Mouse (Mus musculus) myocyte (in vitro differentiated cells): Measurements from ENCODE around the gene Cdkn2c. TPM values are rescaled to one million over a fixed set of nuclear protein-coding genes. Genes with fewer than 3 reads are reported as not detected.

ENCODE experiments used
- H3K27me3 ChIP-seq: one replicate; pipeline ENCODE4 v1.6.1; 2011; ENCODE audit not compliant: control insufficient read depth, insufficient read depth, insufficient read length
- H3K36me3 ChIP-seq: one replicate; pipeline ENCODE4 v1.6.1; 2011; ENCODE audit not compliant: control insufficient read depth, insufficient read depth
- H3K4me2 ChIP-seq: one replicate; pipeline ENCODE4 v1.6.1; 2011; ENCODE audit warnings: low read depth, control low read depth
- H3K4me3 ChIP-seq: one replicate; pipeline ENCODE4 v1.5.1; 2011; ENCODE audit warnings: mild to moderate bottlenecking, control low read depth, moderate library complexity
- H3K79me2 ChIP-seq: one replicate; pipeline ENCODE4 v1.6.1; 2011; ENCODE audit not compliant: control insufficient read depth, insufficient read depth
- H3ac ChIP-seq: one replicate; pipeline ENCODE4 v1.6.1; 2011; ENCODE audit not compliant: control insufficient read depth, insufficient read length
- CEBPB ChIP-seq: IDR thresholded peaks from 2 replicates; pipeline ENCODE4 v1.6.1; 2011; ENCODE audit warnings: mild to moderate bottlenecking, moderate library complexity; ENCODE audit not compliant: poor library complexity, insufficient read depth, severe bottlenecking
- E2F4 ChIP-seq: IDR thresholded peaks from one replicate; pipeline ENCODE4 v1.6.1; 2011; ENCODE audit warnings: mild to moderate bottlenecking, control low read depth, moderate library complexity; ENCODE audit not compliant: insufficient read depth
- MAX ChIP-seq: IDR thresholded peaks from one replicate; pipeline ENCODE4 v1.6.1; 2011; ENCODE audit warnings: low read depth, mild to moderate bottlenecking, control low read depth
- MYOD1 ChIP-seq, 3 experiments: IDR thresholded peaks; one replicate each; pipeline ENCODE4 v1.6.1; 2011; ENCODE audit warnings: control low read depth in 2 of 3, low read depth in 2 of 3, mild to moderate bottlenecking in 2 of 3, moderate library complexity in 1 of 3; ENCODE audit not compliant: insufficient read length in 2 of 3, control insufficient read depth in 1 of 3
- MYOG ChIP-seq, 3 experiments: IDR thresholded peaks; one replicate each; pipeline ENCODE4 v1.6.1; 2011; ENCODE audit warnings: control low read depth in 2 of 3, low read depth in 2 of 3, mild to moderate bottlenecking in 2 of 3; ENCODE audit not compliant: insufficient read length in 2 of 3, control insufficient read depth in 1 of 3, insufficient read depth in 1 of 3
- POLR2A ChIP-seq: IDR thresholded peaks from one replicate; pipeline ENCODE4 v1.6.1; 2011; ENCODE audit warnings: low read depth, mild to moderate bottlenecking, control low read depth, moderate library complexity; ENCODE audit not compliant: insufficient read length
- POLR2AphosphoS2 ChIP-seq: IDR thresholded peaks from one replicate; pipeline ENCODE4 v1.6.1; 2011; ENCODE audit warnings: low read depth, control low read depth; ENCODE audit not compliant: insufficient read length
- REST ChIP-seq: IDR thresholded peaks from one replicate; pipeline ENCODE4 v1.6.1; 2011; ENCODE audit warnings: mild to moderate bottlenecking, control low read depth, moderate library complexity; ENCODE audit not compliant: insufficient read depth, insufficient read length
- SRF ChIP-seq: IDR thresholded peaks from one replicate; pipeline ENCODE4 v1.6.1; 2011; ENCODE audit warnings: low read depth; ENCODE audit not compliant: control insufficient read depth, insufficient read length
- TCF12 ChIP-seq: IDR thresholded peaks from one replicate; pipeline ENCODE4 v1.6.1; 2011; ENCODE audit warnings: mild to moderate bottlenecking, control low read depth; ENCODE audit not compliant: poor library complexity, insufficient read depth, severe bottlenecking
- TCF3 ChIP-seq: IDR thresholded peaks from one replicate; pipeline ENCODE4 v1.6.1; 2011; ENCODE audit warnings: low read depth, control low read depth; ENCODE audit not compliant: insufficient read length
- USF1 ChIP-seq: IDR thresholded peaks from one replicate; pipeline ENCODE4 v1.6.1; 2011; ENCODE audit warnings: low read depth, mild to moderate bottlenecking, control low read depth, moderate library complexity
- polyA plus RNA-seq: library from polyadenylated mRNA; unstranded; fragments of >200 nt; fragmentation: generic; extraction: Trizol; gene quantifications from one replicate; pipeline ENCODE4 v1.2.1, GENCODE M21; 2012; ENCODE audit warnings: missing spikeins

Gene Cdkn2c
- polyA plus RNA-seq, 1 experiment = 17.3 TPM

- Histone ChIP-seq H3K79me2 (peaks cover 96% of the 10 kb centered on the region), H3K4me2 (no peak overlapping the region), H3K4me3 (no peak overlapping the region), H3K27me3 (no peaks in the 10 kb centered on the region), H3ac (no peak overlapping the region), H3K36me3 (no peaks in the 10 kb centered on the region)
- TF ChIP-seq TCF3 (no peak), REST (no peak), MYOD1 (IDR thresholded peaks at IDR 0.05; ENCODE audit: control insufficient read depth in 1 of 3, insufficient read length in 2 of 3, low read depth in 2 of 3) (no peak), MAX (no peak), CEBPB (no peak), TCF12 (no peak), USF1 (no peak), SRF (no peak), POLR2A (no peak), POLR2AphosphoS2 (no peak), E2F4 (no peak), MYOG (IDR thresholded peaks at IDR 0.05; ENCODE audit: control insufficient read depth in 1 of 3, insufficient read depth in 1 of 3, insufficient read length in 2 of 3, low read depth in 2 of 3) (no peak)
These were observed 16.6 kb upstream of the Cdkn2c start for GRCm38 (mm10) chr4:109683561-109683960.

DNA sequence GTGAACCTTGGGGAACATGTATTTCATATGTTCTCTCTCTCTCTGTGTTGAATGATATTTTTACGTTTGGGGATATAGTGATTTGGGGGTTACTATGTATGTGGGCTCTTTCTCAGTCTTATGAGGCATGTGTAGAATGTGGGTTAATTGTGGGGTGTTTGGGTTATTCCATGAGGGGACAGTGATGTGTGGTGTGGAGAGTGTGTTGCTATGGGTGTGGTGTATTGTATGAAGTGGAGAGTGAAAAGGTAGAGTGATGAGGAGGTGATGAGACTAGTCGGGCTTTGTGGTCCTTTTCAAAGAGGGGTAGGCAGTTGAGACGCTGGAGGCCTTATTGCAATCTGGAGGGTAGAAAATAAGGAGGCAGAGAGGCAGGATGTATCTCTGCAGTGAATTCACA lies 10.2 kb upstream of the Cdkn2c start:
- H3K4me3 ChIP-seq = peak overlapping the region; percentile 65
- H3ac ChIP-seq = peak overlapping the region; percentile 79
- H3K4me2 ChIP-seq = peak overlapping the region; percentile 75
- no peaks in the 10 kb centered on the region for H3K36me3 ChIP-seq
- no peaks in the 10 kb centered on the region for H3K27me3 ChIP-seq
- TF ChIP-seq POLR2AphosphoS2 = no peak
- TF ChIP-seq MYOG (IDR thresholded peaks at IDR 0.05; ENCODE audit: control insufficient read depth in 1 of 3, insufficient read depth in 1 of 3, insufficient read length in 2 of 3, low read depth in 2 of 3) = no peak
- TF ChIP-seq USF1 = no peak
- no peak for TF ChIP-seq MYOD1 (IDR thresholded peaks at IDR 0.05; ENCODE audit: control insufficient read depth in 1 of 3, insufficient read length in 2 of 3, low read depth in 2 of 3)
- no peak for TF ChIP-seq REST
- TF ChIP-seq POLR2A = no peak
- TF ChIP-seq E2F4 = no peak
- TF ChIP-seq TCF3 = no peak
- no peak for TF ChIP-seq CEBPB
- no peak for TF ChIP-seq TCF12
- no peak for TF ChIP-seq MAX
- H3K79me2 ChIP-seq = peaks cover 53% of the 10 kb centered on the region

DNA sequence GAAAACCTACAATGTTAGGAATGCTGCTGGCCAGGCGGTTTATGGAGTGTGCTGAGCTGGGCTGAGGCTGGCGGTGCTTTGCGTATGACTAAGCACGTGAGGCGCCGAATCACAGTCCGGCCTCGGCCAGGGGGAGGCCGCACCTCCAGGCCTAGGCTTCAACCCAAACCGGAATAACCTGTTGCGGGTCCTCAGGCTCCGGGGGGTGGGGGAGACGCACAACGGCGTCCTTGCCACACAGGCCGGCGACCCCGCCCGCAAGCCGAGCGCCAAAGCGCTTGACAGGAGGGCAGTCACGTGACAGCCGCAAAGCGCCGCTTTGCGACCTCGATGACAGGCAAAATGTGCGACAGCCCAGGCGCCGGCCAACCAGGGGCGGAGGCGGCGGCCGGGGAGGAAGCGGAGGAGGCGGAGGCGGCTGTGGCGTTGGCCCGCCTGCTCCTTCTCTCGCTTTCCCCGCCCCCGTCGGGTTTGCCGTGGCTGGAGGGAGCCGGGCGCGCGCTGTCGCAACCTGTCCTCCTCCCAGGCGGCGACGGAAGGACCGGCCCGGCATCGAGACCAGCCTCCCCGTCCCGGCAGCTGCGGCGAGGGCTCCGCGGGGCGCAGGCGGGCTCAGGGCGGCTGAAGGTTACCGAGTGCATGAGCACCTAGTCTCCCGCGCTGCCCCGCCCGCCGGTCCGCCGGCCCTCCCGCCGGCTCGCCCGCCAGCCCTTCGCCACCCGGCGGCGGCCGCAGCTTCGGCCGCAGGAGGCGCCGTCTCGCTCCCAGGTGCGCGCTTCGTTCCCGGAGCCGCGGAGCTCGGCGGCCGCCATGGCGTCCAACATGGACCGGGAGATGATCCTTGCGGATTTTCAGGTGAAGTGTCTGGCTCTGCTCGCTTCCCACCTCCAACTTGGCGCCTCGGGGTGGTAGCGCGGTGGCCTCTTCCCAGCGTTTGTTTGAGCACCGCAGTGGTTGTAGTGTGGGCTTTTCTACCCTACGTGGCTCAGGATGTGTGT lies 9.5 kb upstream of the Cdkn2c start, which contains the start of gene Faf1:
Gene Faf1, plus strand, starts transcription at position 371 of the 998 bp plus-strand sequence.
- TF ChIP-seq MYOD1 (IDR thresholded peaks at IDR 0.05; ENCODE audit: control insufficient read depth in 1 of 3, insufficient read length in 2 of 3, low read depth in 2 of 3) (peak in 1 of 3 experiments; percentile 37), MAX (no peak), MYOG (IDR thresholded peaks at IDR 0.05; ENCODE audit: control insufficient read depth in 1 of 3, insufficient read depth in 1 of 3, insufficient read length in 2 of 3, low read depth in 2 of 3) (peak in 2 of 3 experiments; percentile 32 to 55), POLR2AphosphoS2 (peak; percentile 84), SRF (no peak), POLR2A (peak; percentile 89), TCF3 (no peak), USF1 (peak; percentile 95), E2F4 (no peak), TCF12 (no peak), REST (no peak), CEBPB (no peak)

DNA sequence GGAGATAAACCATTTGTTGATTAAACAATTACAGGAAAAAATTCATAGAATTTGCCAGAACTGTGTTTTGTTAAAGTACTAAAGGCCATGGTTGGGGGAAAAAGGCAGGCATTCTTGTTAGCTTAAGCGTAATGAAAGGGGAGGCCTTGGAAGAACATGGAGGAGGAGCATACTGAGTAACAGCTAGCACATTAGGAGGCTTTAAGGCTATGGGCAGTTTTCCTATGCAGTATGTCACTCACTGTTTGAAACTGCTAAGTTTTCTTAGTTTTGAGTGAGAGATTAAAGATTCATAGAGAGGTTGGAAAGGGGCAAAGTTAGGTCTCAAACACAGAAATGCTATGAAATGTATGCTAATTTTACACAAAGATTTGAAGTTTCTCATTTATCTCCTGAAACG lies 7.1 kb upstream of the Cdkn2c start:
- Histone ChIP-seq H3K36me3 (no peaks in the 10 kb centered on the region), H3K27me3 (no peaks in the 10 kb centered on the region), H3ac (no peak overlapping the region), H3K4me2 (no peak overlapping the region), H3K4me3 (no peak overlapping the region), H3K79me2 (peaks cover 22% of the 10 kb centered on the region)
- no peak for TF ChIP-seq SRF
- no peak for TF ChIP-seq MYOG (IDR thresholded peaks at IDR 0.05; ENCODE audit: control insufficient read depth in 1 of 3, insufficient read depth in 1 of 3, insufficient read length in 2 of 3, low read depth in 2 of 3)
- no peak for TF ChIP-seq REST
- no peak for TF ChIP-seq TCF12
- no peak for TF ChIP-seq POLR2A
- no peak for TF ChIP-seq E2F4
- TF ChIP-seq USF1 = no peak
- no peak for TF ChIP-seq TCF3

More for the DNA sequence above, 9.5 kb upstream of the Cdkn2c start, which contains the start of gene Faf1:
- Histone ChIP-seq H3K79me2 (peaks cover 46% of the 10 kb centered on the region), H3K4me3 (peak within 1 kb of the TSS; percentile 65), H3K27me3 (no peaks in the 10 kb centered on the region), H3K36me3 (no peaks in the 10 kb centered on the region), H3ac (peak within 1 kb of the TSS; percentile 79), H3K4me2 (peak within 1 kb of the TSS; percentile 80)
